Mouse (Mus musculus): Measurements from ENCODE around the gene Tcfl5.

Gene Tcfl5

DNA sequence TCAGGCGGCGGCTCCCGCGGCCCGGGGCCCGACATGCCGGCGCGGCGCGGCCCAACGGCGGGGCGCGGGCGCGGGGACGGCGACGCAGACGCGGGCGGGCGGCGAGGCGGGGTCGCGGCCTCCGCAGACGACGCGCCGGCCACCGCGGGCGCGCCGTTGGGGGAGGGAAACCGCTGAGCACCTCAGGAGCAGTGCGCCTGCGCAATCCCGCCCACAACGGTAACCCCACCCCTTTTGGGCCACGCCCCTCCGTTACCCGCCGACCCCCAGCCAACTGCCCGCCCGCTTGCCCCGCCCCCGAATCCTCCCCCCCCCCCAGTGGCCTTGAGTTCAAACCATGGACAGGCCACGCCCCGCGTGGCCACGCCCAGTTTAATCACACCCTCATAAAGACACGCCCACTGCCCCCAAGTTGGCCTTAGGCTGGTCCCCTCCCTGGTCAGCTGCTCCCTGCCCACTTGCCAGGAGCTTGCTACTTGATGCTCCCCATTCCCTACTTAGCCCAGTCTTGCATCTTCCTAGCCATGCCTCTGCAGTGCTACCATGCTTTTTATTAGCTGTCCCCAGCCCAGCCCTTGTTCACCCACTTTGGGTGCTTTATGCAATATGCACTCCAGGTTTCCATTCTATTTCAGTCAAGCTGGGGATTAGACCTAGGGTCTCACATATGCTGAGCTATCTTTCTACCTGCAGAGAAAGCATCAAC lies at the start of gene Tcfl5:
Tcfl5 (minus strand) TSS at position 154 of the 706 bp plus-strand sequence.
- no peak for DNase-seq (ENCODE audit: low spot score)

DNA sequence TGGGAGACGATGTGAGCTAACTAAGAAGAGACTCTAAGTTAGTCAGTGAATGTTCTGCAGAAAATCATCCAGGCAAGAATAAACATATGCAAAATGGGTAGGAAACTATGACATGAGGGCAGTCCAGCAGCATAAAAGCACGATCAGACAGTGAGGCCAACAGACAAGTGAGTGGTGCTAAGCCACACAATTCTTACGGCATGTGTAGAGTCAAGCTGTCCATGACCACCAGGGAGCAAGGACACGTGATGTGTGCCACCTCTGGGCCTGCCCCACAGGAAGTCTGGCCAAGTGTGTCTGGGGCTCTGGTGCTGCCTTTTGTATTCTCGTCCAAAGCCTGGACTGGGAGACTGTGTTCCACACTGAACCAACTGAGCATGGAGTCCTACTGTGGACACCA lies 47.3 kb upstream of the Tcfl5 start:
- DNase-seq (ENCODE audit: low spot score), result no peak

GRCm38 (mm10) chr2:180684031-180684430 lies 41.5 kb upstream of the Tcfl5 start:
- no peak for DNase-seq (ENCODE audit: low spot score)

DNA sequence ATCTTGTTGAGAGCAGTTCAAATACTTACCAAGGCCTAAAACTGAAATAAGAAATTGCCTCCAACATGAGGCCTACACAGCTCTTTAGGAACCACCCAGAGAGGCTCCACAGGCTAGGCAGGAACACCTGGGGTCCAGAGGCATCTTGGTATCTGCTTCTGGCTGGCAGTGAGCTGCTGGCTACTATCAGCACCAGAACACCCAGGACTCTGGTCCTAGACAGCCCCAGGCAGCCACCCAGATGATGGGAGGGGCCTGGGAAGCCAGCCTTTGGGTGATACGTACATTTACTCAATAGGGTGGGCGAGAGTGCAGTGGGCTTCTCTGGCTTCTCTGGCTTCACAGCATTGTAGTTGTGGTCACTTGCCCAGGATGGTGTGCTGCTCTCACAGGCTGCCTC lies 41.0 kb upstream of the Tcfl5 start:
- DNase-seq (ENCODE audit: low spot score), result no peak

- no peak for DNase-seq (ENCODE audit: low spot score)
Measured at GRCm38 (mm10) chr2:180681225-180681624, 38.7 kb upstream of the Tcfl5 start.

GRCm38 (mm10) chr2:180678609-180679140 lies 36.2 kb upstream of the Tcfl5 start:
- DNase-seq (ENCODE audit: low spot score), result no peak

GRCm38 (mm10) chr2:180676706-180677105 lies 34.2 kb upstream of the Tcfl5 start:
- no peak for DNase-seq (ENCODE audit: low spot score)

DNA sequence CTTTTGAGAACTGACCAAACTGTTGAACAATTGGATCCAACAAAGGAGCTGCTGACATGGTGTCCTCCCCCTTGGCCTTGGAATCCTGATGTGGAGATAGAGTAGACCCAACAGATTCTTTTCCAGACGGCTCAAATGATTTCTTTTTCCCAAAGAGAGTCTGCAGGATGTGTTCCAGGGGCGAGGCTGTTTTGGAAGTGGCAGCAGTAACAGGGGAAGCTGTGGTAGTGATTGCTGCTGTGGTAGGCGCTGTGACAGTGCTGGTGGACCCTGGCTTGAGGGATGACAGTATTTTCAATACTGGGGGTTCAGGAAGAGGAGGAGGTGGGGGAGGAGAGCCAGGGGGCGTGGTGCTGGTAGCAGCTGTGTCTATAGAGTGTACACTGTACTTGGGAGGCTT lies 19.5 kb upstream of the Tcfl5 start:
- no peak for DNase-seq (ENCODE audit: low spot score)

DNA sequence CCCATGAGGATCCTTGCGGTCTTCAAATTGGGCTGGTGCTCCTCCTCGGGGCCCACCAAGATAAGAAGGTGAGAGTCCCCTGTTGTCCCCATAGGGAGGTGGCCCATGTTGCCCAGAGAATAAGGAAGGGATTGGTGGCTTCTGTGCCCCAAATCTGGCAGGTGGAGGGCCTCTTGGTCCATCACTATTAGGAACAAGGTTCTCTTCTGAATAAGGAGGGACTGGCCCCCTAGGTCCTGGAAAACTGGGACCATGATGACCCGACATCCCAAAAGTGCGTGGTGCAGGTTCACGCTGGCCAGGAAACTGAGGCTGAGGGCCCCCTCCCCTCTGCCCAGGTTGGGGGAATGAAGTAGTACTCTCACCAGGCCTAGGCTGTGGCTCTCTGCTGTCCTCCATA lies 18.0 kb upstream of the Tcfl5 start:
- no peak for DNase-seq (ENCODE audit: low spot score)

DNA sequence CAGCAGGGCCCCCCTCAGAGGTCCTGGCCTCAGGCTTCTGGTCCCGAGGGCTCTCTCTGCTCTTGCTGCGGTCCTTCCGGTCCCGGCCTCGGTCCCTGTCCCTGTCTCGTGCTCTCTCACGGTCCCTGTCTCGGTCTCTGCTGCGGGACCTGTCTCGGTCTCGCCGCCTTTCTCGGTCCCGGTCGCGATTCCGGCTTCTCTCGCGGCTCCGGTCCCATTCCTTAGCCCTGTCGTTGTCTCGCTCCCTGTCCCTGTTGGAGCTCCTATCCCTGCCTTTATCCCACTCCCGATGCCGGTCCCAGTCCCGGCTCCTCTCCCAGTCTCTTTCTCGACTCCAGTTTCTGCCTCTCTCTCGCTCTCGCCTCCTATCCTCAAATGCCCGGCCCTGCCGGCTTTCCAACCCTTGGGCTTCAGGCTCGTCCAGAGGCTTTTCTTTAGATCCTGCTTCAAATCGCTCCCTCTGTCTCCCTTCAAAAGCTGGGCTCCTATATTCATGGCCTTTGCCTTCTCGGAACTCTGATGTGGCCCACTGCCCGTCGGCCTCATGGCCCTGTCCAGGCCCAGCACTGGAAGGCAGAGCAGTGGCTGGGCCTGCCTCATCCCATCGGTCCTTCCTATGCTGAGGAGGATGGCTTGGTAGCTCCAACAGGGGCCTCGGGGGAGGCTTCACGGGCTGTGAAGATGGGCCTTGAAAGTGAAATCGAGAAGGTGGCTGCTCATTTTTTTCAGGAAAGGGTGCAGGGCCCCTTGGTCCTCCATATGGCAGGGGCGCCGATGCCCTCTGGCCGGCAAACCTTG lies 17.0 kb upstream of the Tcfl5 start:
- DNase-seq (ENCODE audit: low spot score), result no peak

- DNase-seq (ENCODE audit: low spot score), result no peak
Measured at GRCm38 (mm10) chr2:180658381-180658780, 15.9 kb upstream of the Tcfl5 start.

- DNase-seq (ENCODE audit: low spot score), result no peak
Measured at GRCm38 (mm10) chr2:180657394-180658013, 15.0 kb upstream of the Tcfl5 start.

DNA sequence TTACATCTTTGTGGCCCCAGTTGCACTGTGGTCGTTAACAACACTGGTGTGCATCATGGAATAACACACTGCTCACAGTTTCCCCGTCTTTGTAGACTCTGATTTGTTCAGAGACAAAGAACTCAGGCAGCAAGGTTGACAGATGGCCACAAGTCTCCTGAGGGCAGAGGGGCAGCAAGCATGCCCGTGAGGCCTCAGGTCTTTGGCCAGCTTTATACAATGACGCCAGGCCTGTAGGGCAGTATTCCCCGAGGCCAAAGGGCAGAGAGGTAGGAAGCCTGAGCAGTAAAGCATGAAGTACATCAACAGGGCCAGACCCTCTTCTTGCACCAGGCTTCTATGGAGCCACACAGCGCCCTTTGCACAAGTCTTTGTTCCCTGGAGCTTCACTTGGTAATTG lies 12.6 kb upstream of the Tcfl5 start:
- DNase-seq (ENCODE audit: low spot score), result no peak

DNA sequence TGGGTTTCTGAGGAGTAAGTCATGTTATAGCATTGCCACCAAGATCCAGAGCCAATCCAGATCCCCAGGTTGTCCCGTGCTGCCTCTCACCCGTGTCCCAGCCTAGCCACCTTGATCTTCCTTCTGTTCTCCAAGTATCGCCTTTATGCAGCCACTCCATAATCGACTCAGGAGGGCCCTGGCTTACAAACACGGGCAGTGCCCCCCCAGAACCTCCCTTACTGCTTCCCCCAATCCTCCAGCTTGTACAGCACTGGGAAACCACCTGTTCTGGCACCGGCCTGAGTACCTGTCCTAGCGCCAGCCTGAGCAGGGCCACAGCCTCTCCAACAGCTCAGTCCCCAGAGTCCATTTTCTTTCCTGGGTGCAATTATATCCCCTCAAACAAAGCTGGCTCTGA lies 12.2 kb upstream of the Tcfl5 start:
- DNase-seq (ENCODE audit: low spot score), result no peak

- no peak for DNase-seq (ENCODE audit: low spot score)
Measured at GRCm38 (mm10) chr2:180646841-180647240, 4.3 kb upstream of the Tcfl5 start.

- no peak for DNase-seq (ENCODE audit: low spot score)
Measured at GRCm38 (mm10) chr2:180643626-180644025, 1.1 kb upstream of the Tcfl5 start.

DNA sequence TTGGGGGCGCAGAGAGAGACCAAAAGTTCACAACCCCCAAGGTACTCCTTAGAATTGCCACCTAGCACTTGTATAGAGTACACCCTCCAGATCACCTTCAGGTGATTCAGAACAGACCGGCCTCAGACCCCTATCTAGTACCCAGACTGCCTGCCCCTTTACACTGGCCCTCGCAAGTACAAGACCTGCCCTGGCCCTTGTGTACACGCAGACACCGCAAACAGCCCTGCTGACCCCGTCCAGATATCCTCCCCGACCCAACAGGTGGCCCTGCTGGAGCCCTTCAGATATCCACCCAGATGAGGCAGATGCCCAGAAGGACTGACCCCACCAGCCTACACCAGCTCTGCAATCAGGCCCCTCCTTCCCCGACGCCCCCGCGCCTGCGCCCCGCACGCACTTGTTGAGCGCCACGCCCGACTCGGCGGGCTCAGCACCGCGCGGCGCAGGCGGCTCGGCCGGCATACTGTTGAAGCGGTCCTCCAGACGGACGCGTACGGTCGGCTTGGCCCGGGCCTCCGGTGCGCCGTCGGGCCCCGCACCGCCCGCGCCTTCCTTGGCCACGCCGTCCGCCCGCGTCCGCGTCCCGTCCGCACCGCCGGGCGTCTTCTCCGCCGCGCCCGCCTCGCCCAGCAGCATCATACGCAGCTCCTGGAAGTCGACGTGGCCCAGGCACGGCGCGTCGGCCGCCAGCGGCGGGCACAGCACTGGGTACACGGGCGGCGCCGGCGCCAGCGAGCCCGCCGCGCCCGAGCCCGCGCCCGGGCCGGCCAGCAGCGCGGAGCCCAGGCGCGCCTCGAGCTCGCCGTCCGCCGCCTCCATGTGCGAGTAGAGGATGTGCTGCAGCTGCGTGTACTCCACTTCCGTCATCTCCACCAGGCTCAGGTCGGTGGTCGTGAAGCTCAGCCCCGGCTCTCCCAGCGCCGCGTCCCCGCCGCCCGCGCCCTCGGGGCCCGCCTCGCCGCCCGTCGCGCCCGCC lies 643 bp downstream of the Tcfl5 start:
- no peak for DNase-seq (ENCODE audit: low spot score)

GRCm38 (mm10) chr2:180611882-180612281 lies 30.6 kb downstream of the Tcfl5 start:
- DNase-seq (ENCODE audit: low spot score), result no peak

GRCm38 (mm10) chr2:180610283-180610682 lies 32.2 kb downstream of the Tcfl5 start:
- no peak for DNase-seq (ENCODE audit: low spot score)

DNA sequence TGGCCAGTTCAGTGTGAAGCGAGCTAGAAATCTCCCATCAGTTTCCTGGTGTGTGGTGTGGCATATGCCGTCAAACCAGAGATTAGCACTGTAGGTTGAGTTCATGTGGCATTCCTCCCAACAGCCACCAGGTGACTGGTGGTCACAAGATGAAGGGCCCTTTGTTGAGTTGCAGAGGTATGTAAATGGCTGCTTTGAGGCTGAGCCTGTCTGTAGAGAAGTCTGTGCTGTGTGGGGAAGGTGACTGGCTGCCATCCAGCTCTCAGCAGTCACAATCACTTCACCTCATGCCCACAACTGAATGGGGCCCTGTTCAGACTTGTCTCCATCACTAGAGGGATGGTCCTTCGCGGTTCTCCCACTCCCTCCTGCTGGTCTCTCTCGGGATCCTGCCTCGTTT lies 37.7 kb downstream of the Tcfl5 start:
- no peak for DNase-seq (ENCODE audit: low spot score)

DNA sequence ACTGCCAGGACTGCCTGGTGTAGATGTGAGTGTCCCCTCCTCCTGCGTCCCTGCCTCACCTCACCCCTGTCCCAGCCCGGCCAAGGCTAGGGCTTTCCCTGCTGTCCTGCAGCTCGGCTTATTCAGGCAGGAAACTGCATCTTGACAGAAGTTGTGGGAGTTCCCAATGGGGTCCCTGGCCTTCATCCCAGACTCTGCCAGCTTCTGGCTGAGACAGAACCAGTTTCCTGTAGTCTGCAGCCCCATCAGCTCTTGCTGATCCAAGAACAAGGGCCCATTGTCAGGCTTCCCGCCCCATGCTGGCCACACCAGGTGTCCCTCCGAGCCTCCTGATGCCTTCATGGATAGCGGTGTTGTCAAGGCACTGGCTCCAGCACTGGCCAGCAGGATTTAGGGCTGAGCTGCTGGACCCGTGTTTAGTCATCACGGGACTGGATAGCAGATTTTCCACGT lies 41.9 kb downstream of the Tcfl5 start:
- DNase-seq (ENCODE audit: low spot score), result no peak
